Mouse (Mus musculus) spleen, postnatal 10 days (tissue): Measurements from ENCODE around the gene Rdh16.
"Not testable (repeated sequence)": the region's sequence is repeated elsewhere in the genome, so short reads cannot be mapped to it uniquely, and the experiment has no call there.

ENCODE experiments used
- DNase-seq, 2 experiments: peaks; one replicate each; pipeline ENCODE4 v3.0.0; 2021 to 2022; ENCODE audit warnings: low spot score in 2 of 2

The Rdh16 gene

DNA sequence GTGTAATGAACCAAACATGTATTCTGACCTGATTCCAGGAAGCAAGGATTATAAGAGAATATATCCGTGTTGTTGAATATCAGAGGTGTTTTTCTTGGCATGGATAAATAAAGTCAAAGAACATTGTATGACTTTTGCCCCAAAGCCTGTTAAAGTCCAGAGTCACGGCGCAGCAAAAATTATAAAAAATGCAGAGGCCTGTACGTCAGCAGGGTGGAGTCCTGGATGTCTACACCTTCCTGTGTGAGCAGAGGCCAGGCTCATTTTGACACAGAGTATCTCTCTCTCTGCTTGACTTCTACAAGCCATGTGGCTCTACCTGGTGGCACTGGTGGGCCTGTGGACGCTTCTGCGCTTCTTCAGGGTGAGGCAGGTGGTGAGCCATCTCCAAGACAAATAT lies at the start of gene Rdh16:
Rdh16 (plus strand) TSS at position 262 of the 400 bp plus-strand sequence.
- DNase-seq: no peak

DNA sequence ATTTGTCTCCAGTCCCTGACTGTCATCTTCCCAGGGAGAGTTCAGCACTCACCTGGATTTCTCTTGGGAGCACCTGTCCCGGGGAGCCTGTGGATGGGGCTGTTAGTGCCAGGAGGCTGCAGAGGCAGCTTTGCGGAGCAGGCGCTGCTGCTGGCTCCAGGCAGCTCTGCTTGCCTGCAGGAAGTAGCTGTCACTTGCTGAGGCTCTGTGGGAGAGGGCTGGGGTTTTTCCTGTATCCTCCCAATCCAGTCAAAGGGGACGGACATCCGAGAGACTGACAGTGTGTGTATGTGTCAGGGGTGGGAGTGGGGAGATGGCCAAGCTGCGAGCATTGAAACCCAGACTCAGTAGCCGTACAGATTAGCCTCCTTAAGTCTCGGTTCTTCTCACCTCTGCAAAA lies 49.4 kb upstream of the Rdh16 start, which contains the start of gene Gpr182:
Gpr182 (minus strand) TSS at position 185 of the 400 bp plus-strand sequence.
- DNase-seq: peak in 1 of 2 experiments; percentile 17

- DNase-seq: peak in 1 of 2 experiments; percentile 7
Observed at GRCm38 (mm10) chr10:127754566-127755166, 46.3 kb upstream of the Rdh16 start.

DNA sequence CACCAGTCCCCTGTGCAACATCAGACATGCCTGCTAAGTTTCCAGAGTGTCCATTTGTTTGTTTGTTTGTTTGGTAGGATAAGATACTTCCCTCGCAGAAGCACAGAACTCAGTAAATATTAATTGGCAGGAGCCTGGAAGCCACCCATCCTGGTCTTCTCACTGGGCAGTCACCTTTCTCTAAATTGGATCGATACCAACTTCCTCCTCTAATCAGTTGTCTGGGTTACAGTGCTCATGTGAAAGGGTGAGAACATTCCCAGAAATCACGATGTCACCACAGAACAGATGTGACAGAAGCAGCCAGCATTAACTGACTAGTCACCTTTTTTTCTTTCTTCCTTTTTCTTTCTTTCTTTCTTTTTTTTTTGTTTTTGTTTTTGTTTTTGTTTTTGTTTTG lies 45.7 kb upstream of the Rdh16 start:
- peak in 1 of 2 experiments; percentile 3 for DNase-seq

- peak in 1 of 2 experiments; percentile 16 for DNase-seq
Observed at GRCm38 (mm10) chr10:127755770-127756468, 45.0 kb upstream of the Rdh16 start.

- DNase-seq: peak in 1 of 2 experiments; percentile 4
Observed at GRCm38 (mm10) chr10:127759181-127760110, 41.5 kb upstream of the Rdh16 start, which contains the start of the genes Rdh1 and Rdh16f1. Gene Rdh1 (plus strand): TSS chr10:127759721. Gene Rdh16f1 (plus strand): TSS chr10:127759787.

- DNase-seq: not testable (repeated sequence)
Observed at GRCm38 (mm10) chr10:127762926-127763325, 38.0 kb upstream of the Rdh16 start.

GRCm38 (mm10) chr10:127763914-127764680 lies 36.9 kb upstream of the Rdh16 start:
- no peak for DNase-seq

GRCm38 (mm10) chr10:127766564-127766963 lies 34.4 kb upstream of the Rdh16 start:
- DNase-seq: no peak

DNA sequence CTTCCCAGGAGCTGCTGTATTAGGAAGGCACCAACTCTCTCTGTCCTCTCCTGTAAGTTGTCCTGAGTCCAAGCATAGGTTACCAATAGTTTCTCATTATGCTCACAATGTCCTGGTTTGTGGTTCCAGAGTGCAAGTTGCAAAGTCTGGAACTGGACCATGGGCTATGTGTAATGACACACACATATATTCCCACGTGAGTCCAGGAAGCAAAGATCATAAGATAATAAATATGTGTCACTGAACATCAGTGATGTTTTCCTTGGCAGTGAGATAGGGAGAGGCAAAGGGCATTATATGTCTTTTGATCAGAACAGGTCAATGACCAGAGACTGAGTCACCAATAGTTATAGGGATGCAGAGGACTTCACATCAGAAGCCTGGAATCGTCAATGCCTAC lies 24.9 kb upstream of the Rdh16 start, which contains the start of gene Rdh9:
Rdh9 (plus strand) TSS at position 376 of the 400 bp plus-strand sequence.
- DNase-seq: no peak

DNA sequence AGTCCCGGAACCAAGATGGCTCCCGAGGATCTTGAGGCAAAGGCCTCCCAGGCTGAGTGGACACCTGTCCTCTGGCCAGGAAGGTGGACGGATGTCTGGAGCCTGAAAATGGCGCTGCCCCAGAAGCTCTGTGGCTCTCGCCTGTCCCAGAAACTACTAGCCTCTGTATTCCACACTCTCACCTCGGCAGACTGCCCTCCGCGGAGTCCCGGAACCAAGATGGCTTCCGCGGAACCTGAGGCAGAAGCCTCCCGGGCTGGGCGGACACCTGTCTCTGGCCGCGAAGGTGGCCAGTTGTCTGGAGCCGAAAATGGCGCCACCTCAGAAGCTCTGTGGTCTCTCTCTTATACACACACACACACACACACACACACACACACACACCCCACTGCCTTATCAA lies 18.6 kb upstream of the Rdh16 start:
- not testable (repeated sequence) for DNase-seq

GRCm38 (mm10) chr10:127785411-127785810 lies 15.5 kb upstream of the Rdh16 start:
- not testable (repeated sequence) for DNase-seq

DNA sequence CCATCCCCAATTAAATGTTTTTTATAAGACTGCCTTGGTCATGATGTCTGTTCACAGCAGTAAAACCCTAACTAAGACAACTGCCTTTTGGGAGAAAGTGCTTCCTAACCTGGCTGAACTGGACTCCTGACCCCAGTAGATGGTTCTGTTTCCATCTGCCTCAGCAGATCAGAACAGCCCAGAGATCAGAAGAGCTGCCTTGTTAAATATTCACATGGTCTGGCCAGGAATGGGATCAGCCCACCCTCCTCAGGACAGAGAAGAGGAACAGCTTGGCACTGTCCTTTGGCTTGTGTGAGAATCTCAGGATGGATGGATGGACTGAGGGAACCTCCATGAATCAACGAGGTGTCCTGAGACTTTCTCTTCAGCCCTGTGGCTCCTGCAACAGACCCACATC lies 1.7 kb upstream of the Rdh16 start:
- no peak for DNase-seq

DNA sequence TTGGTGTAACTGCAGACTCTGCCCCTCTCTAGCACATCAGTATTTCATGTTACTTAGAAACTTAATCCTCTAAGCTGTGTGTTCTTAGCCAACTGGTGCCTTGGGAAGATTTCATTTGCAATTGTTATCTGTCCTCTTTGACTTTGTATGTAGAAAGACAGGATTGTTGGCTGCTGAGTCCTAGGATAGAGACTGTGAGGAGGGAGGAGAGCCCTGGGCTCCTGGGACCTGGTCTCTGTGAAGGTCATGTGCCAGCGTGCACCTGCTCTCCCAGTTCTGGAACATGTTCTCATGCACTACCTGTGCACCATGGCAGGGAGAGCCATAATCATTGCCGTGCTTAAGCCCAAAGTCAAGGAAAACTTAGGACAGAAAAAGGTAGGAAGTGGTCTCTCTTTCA lies 660 bp downstream of the Rdh16 start:
- DNase-seq: no peak

GRCm38 (mm10) chr10:127802236-127802635 lies 1.3 kb downstream of the Rdh16 start:
- DNase-seq: no peak

GRCm38 (mm10) chr10:127804416-127804815 lies 3.5 kb downstream of the Rdh16 start:
- DNase-seq: no peak

DNA sequence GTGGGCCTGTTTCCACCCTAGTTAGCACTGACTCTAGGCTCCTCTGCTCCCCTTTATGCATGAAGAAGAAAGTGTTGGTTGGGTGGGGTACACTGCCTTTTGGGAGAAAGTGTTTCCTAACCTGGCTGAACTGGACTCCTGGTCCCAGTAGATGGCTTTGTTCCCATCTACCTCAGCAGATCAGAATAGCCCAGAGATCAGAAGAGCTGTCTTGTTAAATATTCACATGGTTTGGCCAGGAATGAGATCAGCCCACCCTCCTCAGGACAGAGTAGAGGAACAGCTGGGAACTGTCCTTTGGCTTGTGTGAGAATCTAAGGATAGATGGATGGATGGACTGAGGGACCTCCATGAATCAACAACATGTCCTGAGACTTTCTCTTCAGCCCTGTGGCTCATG lies 14.9 kb downstream of the Rdh16 start:
- DNase-seq: no peak

DNA sequence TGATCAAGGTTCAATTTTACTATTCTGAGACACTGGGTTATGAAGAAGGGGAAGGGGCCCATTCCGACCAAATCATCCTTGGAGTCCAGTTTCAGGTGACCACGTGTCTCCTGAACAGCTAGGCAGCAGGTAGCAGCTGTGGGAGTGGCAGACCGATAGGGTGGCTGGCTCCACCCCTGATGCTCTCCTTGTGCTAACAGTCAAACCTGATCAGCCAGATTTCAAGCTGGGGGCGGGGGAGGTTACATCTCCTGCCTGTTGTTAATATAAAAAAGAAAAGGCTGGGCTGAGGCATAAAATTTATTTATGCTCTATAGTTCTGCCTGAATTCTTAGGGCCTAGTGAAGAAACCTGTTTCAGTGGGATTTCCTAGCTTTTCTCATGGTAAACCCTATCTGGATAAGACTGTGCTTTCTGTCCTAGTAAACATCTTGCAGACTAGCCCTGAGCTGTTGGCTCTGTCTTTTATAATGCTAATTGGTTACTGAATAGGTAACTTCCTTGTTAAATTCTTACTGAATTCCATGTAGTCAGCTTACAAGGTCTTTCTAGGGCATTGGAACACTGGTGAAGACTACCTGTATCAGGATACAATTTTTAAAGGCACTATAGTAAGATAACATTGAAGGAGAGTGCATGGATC lies 16.4 kb downstream of the Rdh16 start:
- DNase-seq: not testable (repeated sequence)

- not testable (repeated sequence) for DNase-seq
Observed at GRCm38 (mm10) chr10:127821806-127822205, 20.9 kb downstream of the Rdh16 start.

DNA sequence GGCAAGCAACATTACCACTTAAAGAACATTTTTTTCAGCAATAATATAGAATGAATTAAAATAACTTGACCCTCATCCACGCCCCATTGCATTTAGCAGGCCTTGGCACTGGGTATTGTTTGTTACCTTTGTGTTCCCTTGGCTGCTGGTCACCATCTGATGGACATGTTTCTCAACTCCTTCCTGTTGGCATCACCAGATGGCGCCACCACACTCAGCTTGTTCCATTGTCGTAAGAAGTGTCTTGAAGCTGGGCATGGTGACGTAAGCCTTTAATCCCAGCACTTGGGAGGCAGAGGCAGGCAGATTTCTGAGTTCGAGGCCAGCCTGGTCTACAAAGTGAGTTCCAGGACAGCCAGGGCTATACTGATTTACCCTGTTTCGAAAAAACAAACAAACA lies 24.4 kb downstream of the Rdh16 start:
- DNase-seq: peak in 1 of 2 experiments; percentile 15

- no peak for DNase-seq
Observed at GRCm38 (mm10) chr10:127829121-127829520, 28.2 kb downstream of the Rdh16 start.
